ENCODE assay signal across 8 mouse cellular contexts in genomic region chr17:28485977-28486400, GRCm38 (mm10). TPM values are rescaled to one million over a fixed set of nuclear protein-coding genes. Genes with fewer than 3 reads are reported as not detected.
DNase-seq lines count a peak whose midpoint lies in the region; ATAC-seq and TF ChIP-seq lines count a peak whose summit lies in the region.

No protein-coding gene starts in this region.

- peak overlapping the region; percentile 91 for H3K27ac ChIP-seq in ES-E14 (ENCODE audit: insufficient read depth, low read depth, low read length, poor library complexity, severe bottlenecking)
- peak overlapping the region; percentile 88 for H3K27ac ChIP-seq in forebrain, embryonic 14.5 days (ENCODE audit: low read depth, low read length)
- H3K27ac ChIP-seq in liver, embryonic 16.5 days (ENCODE audit: low read length), result peak overlapping the region; percentile 69
- H3K27ac ChIP-seq in neural tube, embryonic 13.5 days (replicated peaks), result peak overlapping the region; percentile 93

- peak; percentile 100 for ATAC-seq in forebrain, embryonic 14.5 days
- ATAC-seq in liver, embryonic 16.5 days (ENCODE audit: low read depth), result peak; percentile 99
- peak; percentile 99 for ATAC-seq in neural tube, embryonic 13.5 days (ENCODE audit: low read depth)

- H3K9ac ChIP-seq in ES-E14 (ENCODE audit: insufficient read depth, low read depth, low read length, poor library complexity, severe bottlenecking), result peak overlapping the region; percentile 95
- peak overlapping the region; percentile 85 for H3K9ac ChIP-seq in forebrain, embryonic 14.5 days (ENCODE audit: low read length)
- peak overlapping the region; percentile 71 for H3K9ac ChIP-seq in liver, embryonic 16.5 days (ENCODE audit: low read depth, low read length)
- peak overlapping the region; percentile 87 for H3K9ac ChIP-seq in neural tube, embryonic 13.5 days

- DNase-seq in ES-E14 (ENCODE audit: low read depth, low spot score), result peak; percentile 94
- DNase-seq in cerebellum, adult 11 months, result peak; percentile 96
- peak; percentile 98 for DNase-seq in forebrain, embryonic 14.5 days (ENCODE audit: low spot score)
- peak; percentile 99 for DNase-seq in heart, postnatal 14 days
- DNase-seq in large intestine, adult 2 months (ENCODE audit: low read depth, low spot score), result peak; percentile 85
- peak; percentile 83 for DNase-seq in telencephalon, adult 2 months (ENCODE audit: low read depth, low spot score)

- intact Hi-C loops in heart, postnatal 14 days (cut with DNase I), result loop anchor here (2.0 kb wide), 1 partner anchor 37 kb away; no protein-coding TSS in a partner anchor

- in situ Hi-C loops in ES-E14 (cut with MboI; ENCODE audit: low sequenced_read_pairs in 2 of 2, unreplicated experiment in 2 of 2), result no loop called here

- H3K4me2 ChIP-seq in forebrain, embryonic 14.5 days (ENCODE audit: low read length), result peak overlapping the region; percentile 79
- peak overlapping the region; percentile 88 for H3K4me2 ChIP-seq in liver, embryonic 16.5 days (ENCODE audit: low read depth, low read length)
- H3K4me2 ChIP-seq in neural tube, embryonic 13.5 days, result peak overlapping the region; percentile 79

- H3K4me1 ChIP-seq in ES-E14 (ENCODE audit: control insufficient read depth in 2 of 2, insufficient read depth in 2 of 2, low read length in 2 of 2, poor library complexity in 1 of 2), result peaks cover 2 to 8% of the 10 kb centered on the region in 2 experiments; a peak in 2 of 4 replicates
- H3K4me1 ChIP-seq in forebrain, embryonic 14.5 days (ENCODE audit: control insufficient read depth, insufficient read depth, low read length), result peaks cover 5% of the 10 kb centered on the region; the same call in 1 of the 2 replicates
- H3K4me1 ChIP-seq in liver, embryonic 16.5 days (ENCODE audit: control insufficient read depth, low read depth, low read length), result peaks cover 10% of the 10 kb centered on the region
- peaks cover 18% of the 10 kb centered on the region for H3K4me1 ChIP-seq in neural tube, embryonic 13.5 days (replicated peaks)

- 0% methylated on average over 22 of the region's 58 CpGs for WGBS in forebrain, embryonic 14.5 days
- WGBS in large intestine, adult 2 months, result 1% methylated on average over 58 of the region's 58 CpGs
- under 1% methylated on average over 33 of the region's 58 CpGs for WGBS in liver, embryonic 16.5 days (ENCODE audit: insufficient replicate concordance)
- WGBS in neural tube, embryonic 13.5 days, result under 1% methylated on average over 52 of the region's 58 CpGs

- H3K4me3 ChIP-seq in ES-E14 (ENCODE audit: insufficient read depth in 1 of 2, low read depth in 1 of 2, low read length in 2 of 2, poor library complexity in 1 of 2, severe bottlenecking in 1 of 2), result peak overlapping the region; percentile 65 to 96
- peak overlapping the region; percentile 86 for H3K4me3 ChIP-seq in forebrain, embryonic 14.5 days (ENCODE audit: low read depth, low read length)
- H3K4me3 ChIP-seq in liver, embryonic 16.5 days (ENCODE audit: low read depth, low read length), result peak overlapping the region; percentile 75
- H3K4me3 ChIP-seq in neural tube, embryonic 13.5 days, result peak overlapping the region; percentile 89

- no peaks in the 10 kb centered on the region for H3K27me3 ChIP-seq in forebrain, embryonic 14.5 days (replicated peaks; ENCODE audit: control insufficient read depth, insufficient read depth, low read length)
- H3K27me3 ChIP-seq in liver, embryonic 16.5 days (ENCODE audit: control insufficient read depth, insufficient read depth, low read depth, low read length), result peaks cover 7% of the 10 kb centered on the region
- no peaks in the 10 kb centered on the region for H3K27me3 ChIP-seq in neural tube, embryonic 13.5 days

- H3K9me3 ChIP-seq in ES-E14 (ENCODE audit: control insufficient read depth, insufficient read depth, low read depth, low read length), result no peaks in the 10 kb centered on the region
- no peaks in the 10 kb centered on the region for H3K9me3 ChIP-seq in forebrain, embryonic 14.5 days (replicated peaks; ENCODE audit: control insufficient read depth, low read length)
- H3K9me3 ChIP-seq in liver, embryonic 16.5 days (replicated peaks; ENCODE audit: control insufficient read depth, low read length), result 0 out of 2 replicates have a peak, but pooled peaks cover 2% of the 10 kb centered on the region
- no peaks in the 10 kb centered on the region for H3K9me3 ChIP-seq in neural tube, embryonic 13.5 days

- H3K36me3 ChIP-seq in ES-E14 (ENCODE audit: control insufficient read depth, insufficient read depth, low read length, poor library complexity, severe bottlenecking), result peaks cover 2% of the 10 kb centered on the region; the same call in 1 of the 2 replicates
- no peaks in the 10 kb centered on the region for H3K36me3 ChIP-seq in forebrain, embryonic 14.5 days (ENCODE audit: control insufficient read depth, insufficient read depth, low read length)
- H3K36me3 ChIP-seq in liver, embryonic 16.5 days (ENCODE audit: control insufficient read depth, insufficient read depth), result no peaks in the 10 kb centered on the region
- H3K36me3 ChIP-seq in neural tube, embryonic 13.5 days, result no peaks in the 10 kb centered on the region

TF ChIP-seq in ES-E14, 5 proteins besides CTCF, POLR2A, EP300 and RAD21:
- TF ChIP-seq CHD2 (IDR thresholded peaks at IDR 0.05; ENCODE audit: low read depth, low read length) (peak; percentile 43; the same call in 1 of the 2 replicates), ZNF384 (IDR thresholded peaks at IDR 0.05; ENCODE audit: low read depth, low read length) (no peak)

RNA-seq across cellular contexts. Expression of gene Fkbp5, which starts 31.3 kb away (rescaled TPM):
- 43.6 and 45.7 TPM in 2 replicates for total RNA-seq in ES-E14 (2012; rRNA removed)
- 11.7 and 11.9 TPM in 2 replicates for polyA plus RNA-seq in forebrain, embryonic 14.5 days (2014; fragmentation: Nextera tagmentation; extraction: Ambion mirVana)
- 10 to 100 TPM; 36.9 to 41.0 TPM for total RNA-seq in heart, postnatal 14 days (2021)
- 12.8 and 17.9 TPM in 2 replicates for polyA plus RNA-seq in large intestine, adult 2 months (2012; rRNA removed)
- 18.9 and 21.5 TPM in 2 replicates for polyA plus RNA-seq in liver, embryonic 16.5 days (2015; fragmentation: Nextera tagmentation; extraction: Ambion mirVana)
- 25.1 and 26.6 TPM in 2 replicates for polyA plus RNA-seq in neural tube, embryonic 13.5 days (2015; fragmentation: Nextera tagmentation; extraction: Ambion mirVana)

RNA-seq across cellular contexts. Expression of gene Armc12, which starts 44.6 kb away (rescaled TPM):
- not detected in 2 replicates for total RNA-seq in ES-E14 (2012; rRNA removed)
- not detected in 2 replicates for polyA plus RNA-seq in forebrain, embryonic 14.5 days (2014; fragmentation: Nextera tagmentation; extraction: Ambion mirVana)
- not detected for total RNA-seq in heart, postnatal 14 days (2021)
- polyA plus RNA-seq in large intestine, adult 2 months (2012; rRNA removed), result not detected in 2 replicates
- not detected in 2 replicates for polyA plus RNA-seq in liver, embryonic 16.5 days (2015; fragmentation: Nextera tagmentation; extraction: Ambion mirVana)
- not detected in 2 replicates for polyA plus RNA-seq in neural tube, embryonic 13.5 days (2015; fragmentation: Nextera tagmentation; extraction: Ambion mirVana)

Comparison
In these comparisons a context has a peak if more than half of its experiments do, and no peak if none do; other contexts are left out.
1. Peak in every context shown above with its lines: DNase-seq, ATAC-seq, H3K4me3 ChIP-seq and H3K27ac ChIP-seq.